Mouse (Mus musculus): ENCODE measurements at regions not wholly inside any gene's neighbourhood (a gene's known extent, or its start where the extent isn't known, plus 50 kb on each side); places are given as distances from the start of the nearest gene placed in this dataset.

- TF ChIP-seq CTCF (IDR thresholded peaks at IDR 0.05; ENCODE audit: low read depth, low read length): no peak
- TF ChIP-seq POLR2A (IDR thresholded peaks at IDR 0.05; ENCODE audit: insufficient read depth, low read length): no peak
Measured at GRCm38 (mm10) chr14:9191664-9192063, 525.6 kb upstream of the 4930452B06Rik start.

Data from ES-Bruce4 (cell line).